8 mouse cellular contexts compared by ENCODE assay signal in the genomic region with DNA sequence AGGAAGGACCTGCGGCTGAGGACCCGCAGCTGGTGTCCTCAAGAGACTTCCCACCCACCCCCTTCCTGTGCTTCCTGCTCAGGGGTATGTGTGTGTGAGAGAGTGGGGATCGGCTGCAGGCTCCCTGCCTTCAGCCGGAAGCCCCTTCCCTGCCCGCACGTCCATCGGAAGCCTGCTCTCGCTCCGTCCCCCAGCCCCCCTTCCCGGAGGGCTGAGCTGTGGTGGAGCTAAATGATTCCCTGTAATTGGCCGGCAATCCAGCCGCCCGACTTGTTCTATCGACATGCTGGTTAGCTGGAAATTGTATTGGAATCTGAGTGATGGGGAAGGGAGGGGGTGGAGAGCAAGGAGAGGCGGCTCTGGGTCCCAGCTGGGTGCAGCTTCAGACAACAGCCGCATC. TPM values are rescaled to one million over a fixed set of nuclear protein-coding genes. Genes with fewer than 3 reads are reported as not detected.
A peak's percentile ranks its signal among the peaks of the same experiment; 100 is the strongest.
DNase-seq lines count a peak whose midpoint lies in the region; ATAC-seq and TF ChIP-seq lines count a peak whose summit lies in the region.

No protein-coding gene starts in this region.

- WGBS in kidney, postnatal 0 days = 3% methylated on average over 16 of the region's 16 CpGs
- 0% methylated on average over 16 of the region's 16 CpGs for WGBS in embryonic facial prominence, embryonic 12.5 days
- 6% methylated on average over 16 of the region's 16 CpGs for WGBS in intestine, embryonic 16.5 days
- 1% methylated on average over 16 of the region's 16 CpGs for WGBS in neural tube, embryonic 12.5 days

- H3K4me3 ChIP-seq in kidney, postnatal 0 days (replicated peaks; ENCODE audit: low read depth, low read length) = no peak overlapping the region
- peak overlapping the region; percentile 26 for H3K4me3 ChIP-seq in embryonic facial prominence, embryonic 12.5 days
- H3K4me3 ChIP-seq in intestine, embryonic 16.5 days (ENCODE audit: low read length) = peak overlapping the region; percentile 16; the same call in 1 of the 2 replicates
- no peak overlapping the region for H3K4me3 ChIP-seq in neural tube, embryonic 12.5 days

- no peak for ATAC-seq in kidney, postnatal 0 days (replicated peaks; ENCODE audit: low FRiP score, low read depth)
- ATAC-seq in embryonic facial prominence, embryonic 12.5 days (ENCODE audit: insufficient number of reproducible peaks, insufficient read depth, low FRiP score, low TSS enrichment) = no peak
- ATAC-seq in intestine, embryonic 16.5 days = peak; percentile 32
- ATAC-seq in neural tube, embryonic 12.5 days (ENCODE audit: low FRiP score, low read depth) = no peak

- peaks cover 7% of the 10 kb centered on the region; the same call in 1 of the 2 replicates for H3K27me3 ChIP-seq in kidney, postnatal 0 days (ENCODE audit: insufficient read depth, low read length)
- H3K27me3 ChIP-seq in embryonic facial prominence, embryonic 12.5 days = peaks cover 38% of the 10 kb centered on the region
- H3K27me3 ChIP-seq in intestine, embryonic 16.5 days (replicated peaks; ENCODE audit: control insufficient read depth, insufficient read depth, low read length) = peaks cover 19% of the 10 kb centered on the region
- peaks cover 45% of the 10 kb centered on the region for H3K27me3 ChIP-seq in neural tube, embryonic 12.5 days (replicated peaks)

- no peak for TF ChIP-seq CTCF in kidney, postnatal 0 days (IDR thresholded peaks at IDR 0.05; ENCODE audit: low read depth)

- H3K9me3 ChIP-seq in kidney, postnatal 0 days (replicated peaks; ENCODE audit: low read length) = no peaks in the 10 kb centered on the region
- H3K9me3 ChIP-seq in embryonic facial prominence, embryonic 12.5 days = no peaks in the 10 kb centered on the region
- H3K9me3 ChIP-seq in intestine, embryonic 16.5 days (ENCODE audit: control insufficient read depth, low read length) = no peaks in the 10 kb centered on the region
- H3K9me3 ChIP-seq in neural tube, embryonic 12.5 days = no peaks in the 10 kb centered on the region

- peak; percentile 54 for DNase-seq in kidney, postnatal 0 days (ENCODE audit: low spot score)
- DNase-seq in kidney, adult 8-10 months = no peak
- no peak for DNase-seq in adrenal gland, adult 2 months
- no peak for DNase-seq in urinary bladder, postnatal 4 days (ENCODE audit: low spot score in 2 of 2)
- no peak for DNase-seq in natural killer cell, adult 2 months (ENCODE audit: low spot score in 2 of 2)

- H3K4me2 ChIP-seq in kidney, postnatal 0 days (ENCODE audit: low read length) = peak overlapping the region; percentile 39
- peak overlapping the region; percentile 48 for H3K4me2 ChIP-seq in embryonic facial prominence, embryonic 12.5 days (replicated peaks)
- H3K4me2 ChIP-seq in intestine, embryonic 16.5 days (ENCODE audit: low read depth, low read length) = peak overlapping the region; percentile 34
- peak overlapping the region; percentile 46 for H3K4me2 ChIP-seq in neural tube, embryonic 12.5 days (replicated peaks)

- no peak overlapping the region for H3K27ac ChIP-seq in kidney, postnatal 0 days
- H3K27ac ChIP-seq in embryonic facial prominence, embryonic 12.5 days = 0 out of 2 replicates have a peak overlapping the region, but pooled peaks have one; percentile 41
- peak overlapping the region; percentile 26 for H3K27ac ChIP-seq in intestine, embryonic 16.5 days (ENCODE audit: low read length)
- H3K27ac ChIP-seq in neural tube, embryonic 12.5 days = no peak overlapping the region

- peaks cover 15% of the 10 kb centered on the region; the same call in 1 of the 2 replicates for H3K4me1 ChIP-seq in kidney, postnatal 0 days (replicated peaks; ENCODE audit: insufficient read depth, low read length)
- peaks cover 27% of the 10 kb centered on the region for H3K4me1 ChIP-seq in embryonic facial prominence, embryonic 12.5 days
- H3K4me1 ChIP-seq in intestine, embryonic 16.5 days (ENCODE audit: control insufficient read depth, insufficient read depth, low read length) = peaks cover 18% of the 10 kb centered on the region
- H3K4me1 ChIP-seq in neural tube, embryonic 12.5 days = peaks cover 39% of the 10 kb centered on the region

- H3K36me3 ChIP-seq in kidney, postnatal 0 days (ENCODE audit: insufficient read depth, low read length) = peaks cover 21% of the 10 kb centered on the region
- H3K36me3 ChIP-seq in embryonic facial prominence, embryonic 12.5 days = peaks cover 33% of the 10 kb centered on the region
- H3K36me3 ChIP-seq in intestine, embryonic 16.5 days (ENCODE audit: control insufficient read depth, insufficient read depth, low read length) = no peaks in the 10 kb centered on the region
- peaks cover 27% of the 10 kb centered on the region for H3K36me3 ChIP-seq in neural tube, embryonic 12.5 days

- no peak overlapping the region for H3K9ac ChIP-seq in kidney, postnatal 0 days (ENCODE audit: low read depth, low read length)
- peak overlapping the region; percentile 44 for H3K9ac ChIP-seq in embryonic facial prominence, embryonic 12.5 days
- H3K9ac ChIP-seq in intestine, embryonic 16.5 days (ENCODE audit: low read depth, low read length) = peak overlapping the region; percentile 31
- peak overlapping the region; percentile 22 for H3K9ac ChIP-seq in neural tube, embryonic 12.5 days

RNA-seq across cellular contexts. Expression of a gene that starts 36.3 kb away (rescaled TPM):
- polyA plus RNA-seq in kidney, postnatal 0 days (2015; fragmentation: Nextera tagmentation; extraction: Ambion mirVana) = 60.3 and 60.7 TPM in 2 replicates
- polyA plus RNA-seq in embryonic facial prominence, embryonic 12.5 days (2016; fragmentation: Nextera tagmentation; extraction: Ambion mirVana) = 45.7 and 50.8 TPM in 2 replicates
- 55.9 and 59.6 TPM in 2 replicates for polyA plus RNA-seq in intestine, embryonic 16.5 days (2015; fragmentation: Nextera tagmentation; extraction: Ambion mirVana)
- polyA plus RNA-seq in neural tube, embryonic 12.5 days (2016; fragmentation: Nextera tagmentation; extraction: Ambion mirVana) = 44.9 and 49.7 TPM in 2 replicates
- 100 to 1,000 TPM; 106 to 112 TPM for total RNA-seq in adrenal gland, adult 2 months (2021)
- 20.8 and 25.6 TPM in 2 replicates for polyA plus RNA-seq in adrenal gland, adult 2 months (2012; rRNA removed)

RNA-seq across cellular contexts. Expression of a gene that starts 36.5 kb away (rescaled TPM):
- polyA plus RNA-seq in kidney, postnatal 0 days (2015; fragmentation: Nextera tagmentation; extraction: Ambion mirVana) = 103 and 106 TPM in 2 replicates
- 170 and 174 TPM in 2 replicates for polyA plus RNA-seq in embryonic facial prominence, embryonic 12.5 days (2016; fragmentation: Nextera tagmentation; extraction: Ambion mirVana)
- polyA plus RNA-seq in intestine, embryonic 16.5 days (2015; fragmentation: Nextera tagmentation; extraction: Ambion mirVana) = 91.5 and 92.7 TPM in 2 replicates
- 150 and 170 TPM in 2 replicates for polyA plus RNA-seq in neural tube, embryonic 12.5 days (2016; fragmentation: Nextera tagmentation; extraction: Ambion mirVana)
- 10 to 100 TPM; 62.8 to 79.5 TPM for total RNA-seq in adrenal gland, adult 2 months (2021)
- polyA plus RNA-seq in adrenal gland, adult 2 months (2012; rRNA removed) = 136 and 185 TPM in 2 replicates

RNA-seq across cellular contexts. Expression of a gene that starts 45.2 kb away (rescaled TPM):
- 1.4 and 2.3 TPM in 2 replicates for polyA plus RNA-seq in kidney, postnatal 0 days (2015; fragmentation: Nextera tagmentation; extraction: Ambion mirVana)
- 3.7 and 3.9 TPM in 2 replicates for polyA plus RNA-seq in embryonic facial prominence, embryonic 12.5 days (2016; fragmentation: Nextera tagmentation; extraction: Ambion mirVana)
- polyA plus RNA-seq in intestine, embryonic 16.5 days (2015; fragmentation: Nextera tagmentation; extraction: Ambion mirVana) = 0.53 and 2.3 TPM in 2 replicates
- polyA plus RNA-seq in neural tube, embryonic 12.5 days (2016; fragmentation: Nextera tagmentation; extraction: Ambion mirVana) = 2.9 and 3.8 TPM in 2 replicates
- 10 to 100 TPM; 39.4 to 69.4 TPM for total RNA-seq in adrenal gland, adult 2 months (2021)
- polyA plus RNA-seq in adrenal gland, adult 2 months (2012; rRNA removed) = 67.7 and 112 TPM in 2 replicates

Comparison
In these comparisons a context has a peak if more than half of its experiments do, and no peak if none do; other contexts are left out.
1. H3K27ac ChIP-seq: peak in embryonic facial prominence, embryonic 12.5 days (single experiment) and intestine, embryonic 16.5 days (single experiment); none in kidney, postnatal 0 days (single experiment) and neural tube, embryonic 12.5 days (single experiment).
2. H3K4me3 ChIP-seq: peak in embryonic facial prominence, embryonic 12.5 days (single experiment) and intestine, embryonic 16.5 days (single experiment); none in kidney, postnatal 0 days (single experiment) and neural tube, embryonic 12.5 days (single experiment).
3. RNA of a gene that starts 45.2 kb away (polyA plus RNA-seq): 67.7 to 112 TPM in adrenal gland, adult 2 months; 3.7 to 3.9 TPM in embryonic facial prominence, embryonic 12.5 days, 2.9 to 3.8 TPM in neural tube, embryonic 12.5 days, 1.4 to 2.3 TPM in kidney, postnatal 0 days and 0.53 to 2.3 TPM in intestine, embryonic 16.5 days; every median in the first group is over 10 times any median in the second.
4. Peak in every context shown above with its lines, with median percentiles within 50 percentile points of each other: H3K4me2 ChIP-seq.